Mouse (Mus musculus) cerebellum, adult (tissue): Measurements from ENCODE around the gene Mrps27.

Source experiments
- ATAC-seq: cut with Nextera tagmentation; 2 replicates; pipeline ENCODE4 v1.9.2; 2017; ENCODE audit warnings: mild to moderate bottlenecking, moderate library complexity, mixed read lengths; ENCODE audit not compliant: insufficient number of reproducible peaks, low FRiP score, low TSS enrichment

The Mrps27 gene

GRCm38 (mm10) chr13:99385911-99386310 is 41.3 kb downstream of the Mrps27 start:
- no peak for ATAC-seq

GRCm38 (mm10) chr13:99386341-99386740 is 41.8 kb downstream of the Mrps27 start:
- no peak for ATAC-seq

GRCm38 (mm10) chr13:99387901-99388811 is 43.6 kb downstream of the Mrps27 start:
- ATAC-seq: no peak

- ATAC-seq: peak; percentile 66; the same call in 1 of the 2 replicates
These were observed 46.8 kb downstream of the Mrps27 start for GRCm38 (mm10) chr13:99391417-99391816.

GRCm38 (mm10) chr13:99393128-99393527 is 48.5 kb downstream of the Mrps27 start:
- no peak for ATAC-seq

- no peak for ATAC-seq
These were observed 50.1 kb downstream of the Mrps27 start for GRCm38 (mm10) chr13:99394694-99395093.

- no peak for ATAC-seq
These were observed 50.9 kb downstream of the Mrps27 start for GRCm38 (mm10) chr13:99395531-99395930.

DNA sequence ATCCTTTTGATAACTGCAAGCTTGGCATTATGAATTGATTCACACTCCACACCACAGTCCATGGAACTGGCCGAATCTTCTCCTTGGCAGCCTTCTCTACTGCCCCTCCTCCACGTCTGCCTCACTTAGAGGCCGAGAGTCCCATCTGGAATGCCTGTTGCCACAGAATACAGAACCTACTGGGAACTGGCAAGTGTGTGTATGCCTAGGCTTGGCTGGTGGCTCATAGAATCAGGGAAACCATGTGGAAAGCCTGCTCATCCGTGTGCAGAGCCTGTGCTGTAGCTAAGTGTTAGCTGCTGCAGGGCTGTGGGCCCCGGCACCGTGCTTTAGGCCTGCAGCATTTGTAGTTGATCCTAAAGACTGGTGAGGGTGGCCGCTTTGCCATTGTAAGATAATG is 52.6 kb downstream of the Mrps27 start:
- peak; percentile 96 for ATAC-seq

DNA sequence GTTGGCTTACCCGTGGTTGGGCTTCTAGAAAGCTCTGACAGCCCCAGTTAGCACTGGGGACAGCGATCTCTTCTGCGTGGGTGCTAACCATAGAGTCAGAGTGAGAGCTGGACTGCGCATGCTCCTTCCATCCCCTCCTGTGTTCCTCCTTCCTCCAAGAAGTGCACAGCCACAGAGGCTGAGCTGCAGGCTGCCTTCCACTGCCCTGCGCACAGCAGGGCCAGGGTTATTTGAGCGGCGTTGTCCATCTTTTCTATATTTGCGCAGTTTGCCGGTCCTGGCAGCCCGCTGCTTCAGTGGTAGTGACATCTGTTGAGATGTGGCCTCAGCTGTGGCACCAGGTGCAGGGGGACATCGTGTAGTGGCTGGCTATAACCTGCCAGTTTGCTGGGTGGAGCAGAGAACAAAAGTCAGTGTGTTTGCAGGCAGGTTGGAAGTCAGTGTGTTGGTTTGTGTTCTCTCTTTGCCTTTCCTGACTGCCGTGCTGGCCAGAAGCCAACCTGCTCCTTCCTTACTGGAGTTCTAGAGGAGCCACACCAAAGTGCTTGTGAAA is 53.6 kb downstream of the Mrps27 start:
- ATAC-seq: no peak

GRCm38 (mm10) chr13:99399373-99399772 is 54.8 kb downstream of the Mrps27 start:
- ATAC-seq: no peak

DNA sequence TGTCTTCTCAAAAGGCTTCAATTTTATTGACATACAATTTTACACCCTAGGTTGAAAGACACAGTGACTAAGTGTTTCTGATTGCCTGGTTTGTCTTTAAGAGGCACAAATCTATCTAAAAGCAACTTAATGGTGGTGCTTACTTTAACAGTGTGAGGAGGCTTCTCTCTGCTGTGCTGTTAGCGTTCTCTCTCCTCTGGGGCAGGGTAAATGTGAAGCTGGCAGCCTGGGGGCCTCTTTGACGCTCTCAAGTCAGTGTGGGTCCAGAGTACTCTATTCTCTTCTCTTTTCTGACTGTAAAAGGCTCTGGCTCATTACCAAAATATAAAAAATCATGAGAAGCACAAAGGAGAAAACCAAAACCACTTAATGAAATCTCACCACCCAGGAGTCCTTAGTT is 64.6 kb downstream of the Mrps27 start:
- ATAC-seq: no peak

GRCm38 (mm10) chr13:99410611-99411515 is 66.3 kb downstream of the Mrps27 start:
- ATAC-seq: no peak

DNA sequence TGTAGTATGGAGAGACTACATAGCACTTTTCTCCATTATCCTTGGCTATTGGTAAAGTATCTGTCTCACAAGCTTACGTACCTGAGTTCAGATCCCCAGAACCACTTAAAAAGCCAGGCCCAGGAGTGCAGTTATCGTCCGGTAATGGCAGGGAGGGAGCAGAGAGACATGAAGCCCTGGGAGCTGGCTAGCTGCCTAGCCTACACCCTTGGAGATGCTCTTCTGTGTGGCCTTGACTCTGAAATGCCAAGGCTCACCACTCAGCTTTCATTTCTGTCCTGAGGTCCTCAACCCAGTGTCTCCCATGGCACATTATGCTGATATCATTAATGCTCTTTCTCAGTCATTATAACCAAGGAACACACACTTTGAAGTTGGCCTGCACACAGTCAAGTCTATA is 67.2 kb downstream of the Mrps27 start:
- no peak for ATAC-seq

DNA sequence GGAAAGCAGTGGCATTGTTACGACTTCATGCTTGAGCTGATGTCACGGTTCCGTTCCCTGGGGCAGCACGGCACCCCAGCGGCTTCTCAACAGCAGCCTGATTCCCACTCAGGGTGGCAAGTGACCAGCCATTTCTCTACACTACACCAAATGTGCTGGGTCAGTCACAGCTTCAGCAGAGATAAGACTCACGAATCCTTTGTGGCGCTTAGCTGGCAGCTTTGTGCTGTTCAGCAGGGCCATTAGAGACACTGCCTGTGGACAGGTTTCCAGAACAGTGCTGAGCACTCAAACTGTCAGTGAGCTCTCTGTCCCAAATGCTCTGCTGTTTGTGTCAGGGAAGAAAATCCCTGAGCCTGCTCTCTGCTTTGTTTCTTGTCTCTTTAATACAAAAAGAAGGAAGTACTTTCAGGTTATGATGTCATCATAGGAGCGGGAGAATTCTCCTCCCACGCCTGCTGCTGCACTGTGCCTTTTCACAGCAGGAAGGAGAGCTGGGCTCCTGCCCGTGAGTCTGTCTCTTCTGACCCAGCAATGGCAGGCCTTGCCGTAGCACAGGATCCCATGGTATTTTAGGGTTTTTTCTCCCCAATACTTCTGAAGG is 68.0 kb downstream of the Mrps27 start:
- ATAC-seq: peak; percentile 84

GRCm38 (mm10) chr13:99413481-99414351 is 69.1 kb downstream of the Mrps27 start:
- no peak for ATAC-seq

- no peak for ATAC-seq
These were observed 69.8 kb downstream of the Mrps27 start for GRCm38 (mm10) chr13:99414352-99414742.

DNA sequence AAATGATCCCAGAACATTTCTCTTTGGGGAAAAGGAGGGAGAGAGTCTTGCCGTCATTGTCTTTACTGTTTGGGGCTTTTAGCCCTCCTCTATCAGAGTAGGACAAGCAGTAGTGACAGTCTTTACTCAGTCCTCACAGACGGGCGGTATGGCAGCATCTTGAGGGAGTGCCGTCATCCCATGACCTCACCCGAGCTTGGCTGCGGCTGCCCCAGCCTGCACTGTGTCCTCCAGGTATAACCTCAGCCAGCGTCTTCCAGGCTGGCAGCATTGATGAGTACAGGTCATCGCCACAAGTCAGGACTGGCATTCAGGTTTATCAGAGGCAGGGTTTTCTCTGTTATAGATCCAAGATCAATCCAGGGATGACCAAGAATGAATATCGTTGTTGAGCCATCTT is 72.0 kb downstream of the Mrps27 start:
- ATAC-seq: no peak

DNA sequence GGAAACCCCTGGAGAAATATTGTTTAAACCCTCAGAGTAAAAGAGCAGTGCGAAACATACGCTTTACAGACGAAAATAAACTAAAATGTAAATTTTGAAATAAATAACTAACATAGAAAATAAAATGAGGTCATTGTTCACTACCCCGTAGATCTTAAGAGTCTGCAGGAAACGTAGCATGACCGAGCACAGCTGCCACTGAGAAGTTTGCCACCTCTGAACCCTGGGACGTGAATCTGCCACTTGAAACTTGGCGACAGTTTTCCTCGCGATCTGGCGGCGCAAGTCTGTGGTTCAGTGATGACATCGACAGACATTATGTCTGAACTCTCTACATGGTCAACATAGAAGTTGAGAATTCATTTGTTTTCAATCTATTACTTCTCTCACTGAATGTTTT is 79.0 kb downstream of the Mrps27 start:
- ATAC-seq: no peak
